Mouse (Mus musculus) natural killer cell, adult 2 months (primary cell): ENCODE measurements around the gene Clec1a.
A peak's percentile ranks its signal among the peaks of the same experiment; 100 is the strongest.
"Not testable (repeated sequence)": the region's sequence is repeated elsewhere in the genome, so short reads cannot be mapped to it uniquely, and the experiment has no call there.

ENCODE experiments used
- DNase-seq, 2 experiments: peaks; one replicate each; pipeline ENCODE4 v3.0.0; 2022; ENCODE audit warnings: low spot score in 2 of 2

The Clec1a gene

DNA sequence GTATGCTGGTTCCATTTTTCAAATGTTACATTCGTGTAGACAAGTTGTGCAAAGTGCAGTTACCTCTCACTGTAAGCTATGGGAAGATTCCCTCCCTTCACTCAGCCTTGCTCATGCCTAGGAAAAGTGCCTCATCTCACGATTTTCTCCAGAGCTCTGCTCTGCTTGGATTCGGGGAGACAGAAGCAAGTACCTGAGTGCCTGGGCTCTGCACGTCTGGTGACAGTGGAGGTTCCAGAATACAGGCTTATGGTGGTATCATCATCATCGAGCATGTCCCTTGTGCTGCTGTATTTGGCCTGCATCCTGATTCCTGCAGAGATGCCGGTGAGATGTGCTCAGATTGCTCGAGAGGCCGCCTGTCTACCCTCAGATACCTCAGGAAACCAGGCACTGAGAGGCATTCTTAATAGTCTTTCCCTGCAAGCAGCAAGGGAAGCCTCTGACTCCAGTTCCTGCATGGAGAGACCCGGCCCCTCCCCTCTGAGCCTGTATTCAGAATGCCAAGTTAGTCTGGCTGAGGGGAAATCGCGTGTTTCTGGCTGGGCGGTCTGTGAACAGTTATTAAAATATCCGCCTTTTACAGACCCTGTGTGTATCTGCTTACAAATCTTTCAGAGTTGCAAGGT lies at the start of gene Clec1a:
Gene Clec1a (minus strand): TSS at position 590 of the 629 bp plus-strand sequence.
- no peak for DNase-seq

DNA sequence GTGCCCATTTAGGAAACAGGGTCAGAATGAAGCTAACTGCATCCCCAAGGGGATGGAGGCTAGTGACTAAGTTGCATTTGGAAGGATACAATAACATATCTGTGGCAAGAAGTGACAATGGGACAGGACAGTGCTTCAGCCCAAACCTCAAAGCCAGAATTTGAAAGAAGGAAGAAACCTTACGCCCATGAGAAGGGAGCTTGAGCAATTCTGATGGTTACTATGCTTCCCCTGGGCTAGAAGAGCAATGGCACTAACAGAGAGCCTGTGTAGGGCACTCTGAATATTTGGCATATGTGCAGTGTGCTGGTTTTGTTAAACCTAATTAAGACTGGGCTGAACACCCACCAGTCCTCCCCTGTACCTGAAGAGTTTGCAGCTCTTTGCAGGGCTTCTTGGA lies 47.7 kb upstream of the Clec1a start:
- DNase-seq = not testable (repeated sequence)

DNA sequence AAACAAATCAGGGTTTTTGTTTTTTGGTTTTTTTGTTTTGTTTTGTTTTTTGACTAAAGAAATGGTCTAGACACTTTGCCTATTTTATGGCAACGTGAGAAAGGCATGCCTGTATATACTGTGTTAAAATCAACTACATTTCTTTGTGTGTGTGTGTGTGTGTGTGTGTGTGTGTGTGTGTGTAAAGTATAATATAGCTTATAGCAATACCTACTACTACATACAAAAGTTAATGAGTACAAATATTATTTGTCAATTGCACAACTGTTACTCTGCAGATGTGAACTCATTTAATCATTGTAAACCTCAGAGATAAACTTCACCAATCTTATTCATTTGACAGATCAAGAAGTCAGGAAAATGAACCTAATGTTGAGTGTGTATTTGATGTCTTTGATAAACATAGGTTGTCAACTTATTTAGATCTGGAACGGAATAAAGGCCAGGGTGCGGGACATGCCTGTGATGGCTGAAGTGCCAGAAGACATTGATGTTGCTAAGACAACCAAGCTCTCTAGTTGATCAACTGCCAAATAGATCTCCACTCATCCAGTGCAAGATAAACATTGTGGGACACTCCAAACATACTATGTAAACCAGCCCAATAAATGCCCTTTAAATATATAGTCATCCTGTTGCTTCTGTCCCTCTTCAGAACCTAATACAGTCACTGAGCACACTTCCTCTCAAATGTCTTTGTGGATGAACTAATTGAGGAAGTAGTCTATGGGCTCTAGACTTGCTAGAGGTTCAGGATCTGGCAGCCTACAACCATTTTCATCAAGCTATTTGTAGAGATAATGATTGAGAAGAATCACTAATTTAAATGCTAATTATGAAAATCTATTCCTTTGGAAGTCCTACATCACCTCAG lies 45.8 kb upstream of the Clec1a start:
- no peak for DNase-seq

DNA sequence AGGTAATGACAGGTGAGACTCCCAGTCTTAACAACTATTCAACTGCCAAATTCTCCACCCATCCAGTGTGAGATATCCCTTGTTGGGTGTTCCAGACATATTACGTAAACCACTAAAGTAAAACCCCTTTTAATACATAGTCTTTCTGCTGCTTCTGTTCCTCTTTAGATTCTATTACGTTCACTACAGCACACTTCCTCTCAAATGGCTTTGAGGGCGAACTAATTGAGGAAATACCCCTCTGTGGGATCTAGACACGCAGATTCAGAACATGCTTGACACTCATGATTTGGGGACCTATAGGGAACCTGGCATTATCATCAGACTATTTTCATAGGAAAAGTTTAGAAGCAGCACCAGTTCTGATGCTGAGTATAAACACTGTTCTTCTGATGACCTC lies 43.1 kb upstream of the Clec1a start:
- no peak for DNase-seq

DNA sequence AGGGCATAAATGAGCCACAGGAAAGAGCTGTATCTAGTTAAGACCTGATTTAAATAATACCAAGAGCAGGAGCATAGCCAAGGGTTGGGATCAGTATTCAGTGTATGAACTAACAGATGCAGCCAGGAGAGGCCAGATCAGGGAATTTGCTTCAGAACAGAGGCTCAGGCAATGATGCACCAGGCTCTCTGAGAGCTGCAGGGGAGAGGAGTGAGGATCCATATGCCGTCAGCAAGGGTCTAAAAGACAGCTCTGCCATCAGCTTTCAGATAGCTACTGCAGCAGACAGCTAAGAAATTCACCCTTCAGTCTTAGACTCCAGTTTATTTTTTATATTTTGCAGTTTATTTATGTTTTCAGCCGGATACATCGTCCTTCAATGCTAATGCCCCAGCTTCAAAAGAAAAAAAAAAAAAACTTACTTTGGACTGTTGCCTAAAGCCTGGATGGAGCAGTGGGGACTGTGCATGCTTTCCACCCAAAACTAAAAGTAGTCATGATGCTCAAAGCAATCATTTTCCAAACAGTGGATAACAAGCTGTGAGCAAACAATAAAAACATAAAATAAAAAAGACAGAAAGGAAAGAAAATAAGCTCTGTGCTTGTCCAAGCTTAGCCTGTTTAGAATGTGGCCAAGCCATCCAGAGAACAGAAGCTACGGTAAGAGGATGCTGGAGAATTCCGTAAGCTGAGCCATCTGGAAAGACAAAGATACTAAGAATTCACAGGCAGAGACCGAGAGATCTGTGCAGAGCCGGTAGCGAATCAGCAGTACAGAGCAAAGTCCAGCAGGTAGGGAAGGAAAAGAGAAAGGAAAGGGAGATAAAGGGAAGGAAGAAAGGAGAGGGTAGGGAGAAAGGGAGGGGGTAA lies 28.5 kb upstream of the Clec1a start:
- DNase-seq = no peak

DNA sequence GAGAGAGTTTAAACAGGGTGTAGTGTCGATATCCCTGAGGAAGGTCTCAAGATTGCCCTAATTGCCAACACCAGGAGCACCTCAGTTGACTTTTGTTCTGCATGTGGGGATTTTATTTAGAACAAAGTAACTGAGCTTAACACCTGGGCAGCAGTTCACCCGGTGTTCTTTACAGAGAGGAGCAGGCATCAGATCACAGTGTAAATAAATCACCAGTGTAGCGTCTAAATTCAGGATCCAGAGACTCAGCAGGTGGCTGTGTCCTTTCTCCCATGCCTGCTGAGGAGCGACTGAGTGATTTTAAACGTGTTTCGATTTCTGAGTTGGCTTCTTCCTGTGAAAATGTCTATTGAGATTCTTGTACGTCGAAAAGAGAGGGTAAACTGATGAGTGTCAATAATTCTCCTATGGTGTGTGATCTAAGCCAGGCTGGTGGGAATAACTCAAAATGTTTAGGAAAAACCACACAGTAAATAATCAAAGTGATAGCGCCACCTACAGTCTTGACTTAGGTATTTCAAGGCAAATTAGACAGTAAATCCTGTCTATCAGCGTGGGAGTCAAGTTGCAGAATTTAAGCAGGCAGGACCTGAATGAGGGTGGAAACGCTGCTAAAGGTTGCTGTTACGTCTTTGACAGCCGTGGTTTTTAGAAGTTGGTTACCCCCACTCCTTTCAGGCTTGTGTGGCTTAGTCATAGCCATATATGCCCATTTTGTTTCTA lies 24.8 kb upstream of the Clec1a start:
- DNase-seq = peak in 1 of 2 experiments; percentile 1

DNA sequence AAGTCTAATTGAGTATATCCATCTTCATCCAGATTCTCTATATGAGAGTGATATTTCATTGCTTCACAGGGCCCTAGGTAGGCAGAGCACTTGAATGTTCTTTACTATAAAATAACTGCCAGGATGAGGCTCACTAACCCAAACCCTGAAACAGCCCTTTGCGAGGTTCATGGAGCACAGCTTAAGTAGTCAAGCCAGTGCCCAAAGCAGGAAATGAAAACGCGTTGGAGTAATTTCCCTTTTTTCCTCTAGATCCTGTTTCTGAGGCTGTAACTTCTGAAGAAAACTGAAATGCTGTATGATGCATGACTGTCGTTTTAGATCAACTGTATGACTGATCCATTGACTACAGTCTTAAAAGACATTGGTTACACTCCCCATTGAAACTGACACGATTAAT lies 20.8 kb upstream of the Clec1a start:
- DNase-seq = no peak

DNA sequence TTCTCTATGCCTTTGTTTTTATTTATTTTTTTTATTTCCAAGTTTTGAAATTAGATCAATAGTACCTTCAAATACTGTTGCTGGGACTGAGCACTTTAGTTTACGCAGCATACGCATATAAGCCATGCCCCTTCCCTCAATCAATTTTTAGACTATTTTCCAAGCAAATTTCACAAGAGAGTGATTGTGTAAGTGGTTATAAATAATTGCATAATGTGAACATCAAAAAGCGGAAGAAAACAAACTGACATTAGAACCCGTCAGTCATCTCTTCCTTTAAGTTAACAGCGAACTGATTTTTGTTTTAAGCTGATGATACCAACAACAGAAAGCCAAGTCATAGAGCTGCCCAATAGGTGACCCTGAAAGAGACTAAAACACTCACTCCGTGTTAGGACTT lies 19.6 kb upstream of the Clec1a start:
- DNase-seq = no peak

DNA sequence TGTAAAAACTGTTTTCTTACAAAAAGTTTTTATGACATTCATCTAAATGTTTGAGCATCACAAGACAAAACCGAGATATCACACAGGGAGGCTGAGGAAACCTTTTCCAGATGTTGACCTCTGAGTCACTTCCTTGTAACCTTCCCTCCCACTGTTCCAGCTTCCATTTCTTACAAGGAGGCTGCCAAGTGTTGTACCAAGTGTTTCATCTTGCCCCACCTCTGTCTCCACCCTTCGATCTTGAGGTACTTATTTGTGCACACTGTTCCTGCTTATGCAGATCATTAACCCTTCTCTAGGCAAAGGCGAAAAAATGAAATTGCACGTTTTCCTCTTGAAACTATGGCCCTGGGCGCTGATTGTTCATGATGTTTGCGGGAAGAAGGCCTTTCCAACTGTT lies 2.1 kb downstream of the Clec1a start:
- DNase-seq = no peak

DNA sequence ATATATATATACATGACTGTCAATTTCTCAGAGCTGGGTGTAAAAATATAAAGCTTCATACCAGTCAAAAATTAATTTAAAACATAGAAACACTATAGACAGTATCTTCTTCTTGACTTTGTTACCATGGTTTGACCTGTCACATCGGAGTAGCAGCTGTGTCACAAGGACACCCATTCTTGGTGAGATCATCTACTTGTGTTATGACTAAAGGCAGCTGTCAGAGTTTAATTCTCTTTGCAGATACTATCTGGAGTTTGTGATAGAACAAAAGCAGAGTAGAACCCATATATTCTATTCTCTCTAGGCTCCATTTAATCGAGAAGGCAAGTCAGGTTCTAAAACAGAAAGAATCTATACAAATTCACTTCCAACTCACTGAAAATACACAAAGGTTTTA lies 13.8 kb downstream of the Clec1a start:
- no peak for DNase-seq

DNA sequence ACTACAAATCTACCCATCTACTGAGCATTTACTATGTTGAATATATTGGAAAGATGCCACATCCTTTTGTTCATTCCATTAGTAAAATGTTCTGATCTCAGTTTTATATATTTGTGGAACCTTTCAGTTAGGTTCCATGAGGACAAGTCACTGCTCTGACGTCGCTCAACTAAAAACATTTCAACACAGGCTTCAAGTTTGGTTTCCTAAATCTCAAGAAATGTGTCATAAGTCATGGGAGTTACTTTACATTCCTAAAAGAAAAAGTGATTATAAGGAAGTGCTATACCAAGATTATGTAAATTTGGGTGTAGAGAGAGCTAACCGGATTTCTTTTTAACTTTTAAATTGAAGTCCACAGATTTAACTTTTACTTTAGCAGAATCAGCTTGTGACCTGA lies 15.8 kb downstream of the Clec1a start:
- no peak for DNase-seq

DNA sequence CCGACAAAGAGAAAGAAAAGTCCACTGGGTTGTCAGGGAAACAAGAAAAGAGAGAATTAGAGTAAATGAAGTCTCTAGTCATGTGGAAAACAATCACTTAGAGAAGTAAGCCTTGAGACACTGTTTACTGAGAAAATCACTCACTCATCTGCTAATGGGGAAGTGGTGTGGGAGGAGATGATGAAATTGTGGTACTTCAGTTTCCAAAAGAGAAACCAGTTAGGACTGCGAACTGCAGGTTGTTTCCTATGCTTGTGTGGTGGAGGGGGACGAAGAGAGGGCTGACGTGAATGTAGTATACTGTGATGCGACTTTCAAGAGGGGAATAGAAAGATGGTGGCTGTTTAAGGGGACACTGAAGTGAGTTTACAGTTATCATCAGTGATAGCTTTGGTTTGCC lies 17.6 kb downstream of the Clec1a start:
- peak; percentile 12 to 51 for DNase-seq

DNA sequence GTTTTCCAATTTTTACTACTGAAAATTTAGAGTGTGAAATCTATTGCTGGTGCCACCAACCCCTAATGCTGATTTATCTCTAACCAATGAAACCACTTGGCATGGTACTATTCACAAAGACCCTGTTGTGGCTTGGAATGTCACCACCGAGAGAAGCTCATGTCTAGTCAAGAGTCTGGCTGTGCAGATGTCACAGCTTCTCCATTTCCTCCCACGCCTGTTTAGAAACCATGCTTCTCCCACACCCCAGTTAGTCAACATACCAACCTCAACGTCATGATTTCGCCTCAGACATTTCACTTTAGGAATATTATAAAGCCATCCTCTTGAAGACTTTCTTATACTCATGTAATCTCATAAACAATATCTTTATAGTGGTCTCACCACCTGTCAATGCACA lies 24.5 kb downstream of the Clec1a start:
- DNase-seq = no peak

DNA sequence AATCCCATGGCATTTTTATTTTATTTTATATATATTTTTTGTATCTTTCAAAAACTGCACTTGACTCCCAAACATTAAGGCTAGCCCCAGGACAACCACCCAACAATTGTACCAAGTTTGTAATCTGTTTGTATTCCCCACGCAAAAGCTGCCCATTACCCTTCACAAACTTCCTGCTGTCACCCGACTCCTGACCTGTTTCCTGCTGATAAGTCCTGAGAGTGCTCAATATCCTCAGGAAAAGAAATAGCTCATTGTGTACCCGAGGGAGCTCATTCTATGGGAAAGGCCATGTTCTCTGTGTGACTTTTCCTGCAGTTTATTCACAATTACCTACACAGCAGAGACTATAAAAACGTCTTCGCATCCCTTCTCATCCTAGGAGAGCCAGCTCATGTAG lies 26.0 kb downstream of the Clec1a start:
- DNase-seq = no peak

DNA sequence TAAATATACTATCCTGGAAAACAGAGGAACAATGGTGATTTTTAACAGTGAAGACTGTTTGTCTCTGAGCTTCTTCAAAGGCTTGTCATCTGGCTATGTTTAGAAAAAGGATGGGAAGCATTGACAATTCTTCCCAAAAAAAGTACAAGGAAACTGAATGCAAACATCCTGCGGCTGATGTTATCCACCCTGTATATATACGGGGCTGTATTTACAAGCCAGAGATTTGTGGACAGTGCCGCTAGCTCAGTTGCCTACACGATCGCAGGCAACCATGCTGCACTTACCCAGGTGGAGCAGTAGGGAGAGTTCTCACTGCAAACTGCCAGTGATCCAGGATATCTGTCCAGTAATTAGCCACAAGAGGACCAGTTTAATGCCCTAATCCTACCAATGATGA lies 26.6 kb downstream of the Clec1a start:
- DNase-seq = no peak

DNA sequence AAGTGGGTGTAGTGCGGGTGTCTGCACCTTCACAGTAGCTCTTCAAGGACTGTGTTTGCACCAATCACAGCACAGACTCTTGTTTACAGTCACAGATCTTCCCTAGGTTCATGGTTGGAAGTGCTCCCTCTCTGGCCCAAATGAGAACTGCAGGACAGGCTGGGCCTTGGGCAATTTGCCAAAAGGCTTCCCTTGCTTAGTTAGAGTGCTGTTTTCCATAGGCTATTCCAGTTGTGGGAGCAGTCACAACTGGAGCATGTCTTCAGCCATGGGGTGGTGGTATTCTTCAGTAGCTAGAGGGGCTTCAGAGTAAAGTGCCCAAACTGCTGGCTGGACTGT lies 28.1 kb downstream of the Clec1a start:
- DNase-seq = peak; percentile 45 to 62

DNA sequence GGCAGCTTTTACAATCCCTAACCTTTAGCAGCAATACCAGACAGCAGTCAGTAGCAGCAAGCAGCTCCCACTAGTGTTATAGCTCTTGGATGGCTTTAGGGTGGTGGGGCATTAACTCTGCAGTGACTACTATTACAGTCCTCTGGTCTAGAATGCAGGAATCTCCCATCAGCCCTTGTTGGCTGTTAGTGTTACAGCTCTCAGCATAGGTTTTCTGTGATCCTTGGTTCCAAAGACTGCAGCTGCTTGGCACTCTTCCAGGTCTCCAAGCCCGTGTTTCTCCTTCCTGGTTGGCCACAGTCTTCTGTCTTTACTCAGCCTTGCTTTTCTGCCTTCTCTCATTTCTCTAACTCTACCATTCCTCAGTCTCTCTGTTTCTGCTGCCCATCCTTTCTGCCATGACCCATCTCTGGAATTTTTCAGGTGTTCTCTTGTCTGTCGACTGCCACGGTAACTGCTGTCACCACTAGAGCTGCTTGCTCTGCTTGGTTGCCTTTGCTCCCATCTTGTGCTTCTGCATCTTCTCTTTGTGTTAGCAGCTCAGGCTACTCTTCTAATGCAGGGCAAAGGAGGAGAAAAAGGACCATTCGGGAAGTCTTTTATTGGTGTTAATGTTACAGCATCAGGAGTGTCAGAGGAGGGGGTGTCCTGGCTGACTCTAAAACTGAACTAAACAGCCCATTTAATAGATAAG lies 28.6 kb downstream of the Clec1a start:
- no peak for DNase-seq

DNA sequence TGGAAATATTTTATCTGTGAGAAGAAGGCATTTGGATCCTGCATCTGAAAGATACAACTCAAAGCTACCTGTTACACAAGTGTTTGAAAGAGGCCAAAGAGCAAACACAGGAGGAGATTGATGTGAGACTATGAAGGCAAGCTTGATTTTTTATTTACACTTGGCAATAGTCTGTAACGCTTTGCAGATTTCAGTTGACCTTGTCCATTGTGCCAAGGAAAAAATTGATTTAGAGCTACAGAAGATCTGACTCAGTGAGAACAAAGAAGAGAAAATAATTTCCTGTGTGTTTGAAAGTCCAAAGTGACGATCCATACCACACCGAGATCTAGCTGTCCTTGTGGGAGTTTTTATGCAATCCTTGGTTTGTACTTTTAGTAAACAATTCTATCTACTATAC lies 29.5 kb downstream of the Clec1a start:
- no peak for DNase-seq

DNA sequence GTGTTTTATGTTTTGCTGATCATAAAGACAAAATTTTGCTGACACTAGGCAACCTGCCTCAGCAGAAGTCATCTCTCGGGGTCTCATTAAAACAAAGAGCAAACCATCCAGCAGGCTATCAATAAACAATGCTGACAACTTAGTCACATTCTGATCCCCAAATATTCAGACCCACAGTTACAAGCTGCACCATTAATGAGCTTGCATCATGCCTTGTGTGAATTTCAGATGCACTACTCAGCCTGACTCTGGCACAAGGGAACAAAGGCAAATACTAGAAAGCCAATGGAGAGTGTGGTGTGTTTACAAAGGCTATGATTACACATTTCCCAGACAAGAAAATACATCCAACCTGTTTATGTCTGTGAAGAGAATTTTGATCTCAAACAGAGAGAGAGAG lies 37.6 kb downstream of the Clec1a start:
- no peak for DNase-seq

DNA sequence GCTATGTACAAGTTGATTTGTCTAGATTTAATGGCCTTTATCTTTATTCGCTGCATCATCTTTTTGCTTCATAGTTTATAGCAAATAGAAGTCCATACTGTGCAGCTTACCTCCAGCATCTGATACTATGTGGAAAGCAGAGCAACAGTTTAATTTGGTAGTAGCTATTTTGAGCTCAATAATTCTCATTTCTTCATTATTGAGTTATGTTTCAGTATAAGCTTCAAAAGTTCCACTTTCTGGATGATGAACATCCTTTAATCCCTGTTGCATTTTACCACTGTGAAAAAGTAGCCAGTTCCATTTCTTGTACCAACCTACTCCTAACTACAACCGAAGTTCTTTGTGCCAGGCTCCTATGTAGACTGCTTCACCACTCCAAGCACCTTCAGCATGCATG lies 43.2 kb downstream of the Clec1a start, which contains the start of gene Clec9a:
Gene Clec9a (plus strand): TSS at position 301 of the 400 bp plus-strand sequence.
- DNase-seq = no peak

DNA sequence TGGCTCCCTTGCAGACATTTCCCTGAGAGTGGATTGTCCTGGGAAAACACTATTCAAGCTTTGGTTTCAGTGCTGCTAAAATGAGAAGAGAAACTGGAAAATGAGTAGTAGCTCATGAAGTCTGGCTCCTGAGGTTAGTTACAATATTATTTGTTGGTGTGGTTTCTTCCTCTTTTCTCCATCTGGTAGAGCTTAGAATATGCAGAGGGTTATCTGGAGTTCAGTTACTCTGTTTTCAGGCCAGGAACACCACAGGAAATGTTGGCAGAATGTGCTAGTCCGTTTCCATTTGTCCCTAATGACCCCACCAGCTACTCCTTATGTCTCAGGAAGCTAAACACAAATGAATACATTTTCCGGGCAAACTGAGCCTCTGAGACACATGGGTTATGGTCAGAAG lies 44.5 kb downstream of the Clec1a start:
- no peak for DNase-seq
